Mouse (Mus musculus) megakaryocyte, embryonic 14.5 days (primary cell): ENCODE data around the gene Nbeal2. TPM values are rescaled to one million over a fixed set of nuclear protein-coding genes. Genes with fewer than 3 reads are reported as not detected.

ENCODE experiments used
- H3K27me3 ChIP-seq: replicated peaks from 2 replicates; pipeline ENCODE3; 2012; ENCODE audit warnings: inconsistent platforms
- H3K36me3 ChIP-seq: replicated peaks from 2 replicates; pipeline ENCODE3; 2012; ENCODE audit warnings: low read length, inconsistent platforms, mixed read lengths
- H3K4me1 ChIP-seq: 2 replicates; pipeline ENCODE4 v1.6.1; 2012; ENCODE audit warnings: inconsistent platforms
- H3K4me3 ChIP-seq: replicated peaks from 2 replicates; pipeline ENCODE3; 2012; ENCODE audit warnings: moderate library complexity, mild to moderate bottlenecking, inconsistent platforms
- H3K9me3 ChIP-seq: 2 replicates; pipeline ENCODE4 v1.6.1; 2012; ENCODE audit warnings: inconsistent platforms
- FLI1 ChIP-seq: IDR thresholded peaks from 2 replicates; pipeline ENCODE4 v1.6.1; 2012; ENCODE audit warnings: low read length, inconsistent platforms, mixed read lengths
- GATA1 ChIP-seq: IDR thresholded peaks from 3 replicates; pipeline ENCODE4 v1.6.1; 2012; ENCODE audit warnings: mixed read lengths, low read length, inconsistent platforms, borderline replicate concordance
- polyA plus RNA-seq: library from polyadenylated mRNA; stranded (reverse); fragments of >175 nt; gene quantifications from 2 replicates; pipeline ENCODE4 v1.2.3, GENCODE M21; 2012; ENCODE audit warnings: low replicate concordance; ENCODE audit not compliant: insufficient read depth

Nbeal2 gene
- polyA plus RNA-seq, 1 experiment = 106 TPM

GRCm38 (mm10) chr9:110662844-110663243 is 8.9 kb upstream of the Nbeal2 start:
- no peaks in the 10 kb centered on the region for H3K9me3 ChIP-seq
- no peak overlapping the region for H3K4me3 ChIP-seq
- H3K4me1 ChIP-seq = peaks cover 92% of the 10 kb centered on the region
- H3K36me3 ChIP-seq = peaks cover 51% of the 10 kb centered on the region
- TF ChIP-seq FLI1 = no peak
- no peak for TF ChIP-seq GATA1
- H3K27me3 ChIP-seq = no peaks in the 10 kb centered on the region

- Histone ChIP-seq H3K36me3 (peaks cover 44% of the 10 kb centered on the region), H3K4me1 (peaks cover 79% of the 10 kb centered on the region), H3K4me3 (peak overlapping the region; percentile 64), H3K9me3 (no peaks in the 10 kb centered on the region), H3K27me3 (no peaks in the 10 kb centered on the region)
- TF ChIP-seq GATA1 (no peak), FLI1 (no peak)
These were observed 7.1 kb upstream of the Nbeal2 start for GRCm38 (mm10) chr9:110660856-110661612.

GRCm38 (mm10) chr9:110660208-110660607 is 6.2 kb upstream of the Nbeal2 start:
- Histone ChIP-seq H3K4me3 (peak overlapping the region; percentile 67), H3K36me3 (peaks cover 44% of the 10 kb centered on the region), H3K27me3 (no peaks in the 10 kb centered on the region), H3K4me1 (peaks cover 84% of the 10 kb centered on the region), H3K9me3 (no peaks in the 10 kb centered on the region)
- TF ChIP-seq FLI1 (no peak), GATA1 (no peak)

GRCm38 (mm10) chr9:110659521-110659920 is 5.6 kb upstream of the Nbeal2 start:
- Histone ChIP-seq H3K27me3 (no peaks in the 10 kb centered on the region), H3K9me3 (no peaks in the 10 kb centered on the region), H3K4me3 (peak overlapping the region; percentile 85), H3K36me3 (peaks cover 41% of the 10 kb centered on the region), H3K4me1 (peaks cover 84% of the 10 kb centered on the region)
- TF ChIP-seq GATA1 (no peak), FLI1 (no peak)

- no peaks in the 10 kb centered on the region for H3K9me3 ChIP-seq
- H3K27me3 ChIP-seq = no peaks in the 10 kb centered on the region
- peak overlapping the region; percentile 95 for H3K4me3 ChIP-seq
- H3K4me1 ChIP-seq = peaks cover 75% of the 10 kb centered on the region
- no peak for TF ChIP-seq FLI1
- no peak for TF ChIP-seq GATA1
- H3K36me3 ChIP-seq = peaks cover 35% of the 10 kb centered on the region
These were observed 3.6 kb upstream of the Nbeal2 start for GRCm38 (mm10) chr9:110657474-110658078.

GRCm38 (mm10) chr9:110656249-110657221 is 2.6 kb upstream of the Nbeal2 start, which contains the start of gene Ccdc12:
Gene Ccdc12, plus strand, starts transcription at chr9:110656503.
- Histone ChIP-seq H3K36me3 (peaks cover 30% of the 10 kb centered on the region), H3K4me1 (peaks cover 75% of the 10 kb centered on the region), H3K4me3 (peak within 1 kb of the TSS; percentile 98), H3K9me3 (no peaks in the 10 kb centered on the region), H3K27me3 (no peaks in the 10 kb centered on the region)
- 0 out of 2 replicates have a peak, but pooled peaks have one; percentile 21 for TF ChIP-seq FLI1
- TF ChIP-seq GATA1 = no peak

GRCm38 (mm10) chr9:110655651-110656007 is 1.7 kb upstream of the Nbeal2 start:
- Histone ChIP-seq H3K27me3 (no peaks in the 10 kb centered on the region), H3K9me3 (no peaks in the 10 kb centered on the region), H3K4me1 (peaks cover 75% of the 10 kb centered on the region), H3K4me3 (peak overlapping the region; percentile 95), H3K36me3 (peaks cover 34% of the 10 kb centered on the region)
- TF ChIP-seq GATA1 = no peak
- TF ChIP-seq FLI1 = no peak

GRCm38 (mm10) chr9:110654726-110655650 is 1.0 kb upstream of the Nbeal2 start:
- Histone ChIP-seq H3K36me3 (peaks cover 34% of the 10 kb centered on the region), H3K9me3 (no peaks in the 10 kb centered on the region), H3K4me1 (peaks cover 75% of the 10 kb centered on the region), H3K4me3 (peak overlapping the region; percentile 98), H3K27me3 (no peaks in the 10 kb centered on the region)
- TF ChIP-seq FLI1 (no peak), GATA1 (no peak)
